Mouse (Mus musculus): ENCODE measurements around the gene Calr.

DNA sequence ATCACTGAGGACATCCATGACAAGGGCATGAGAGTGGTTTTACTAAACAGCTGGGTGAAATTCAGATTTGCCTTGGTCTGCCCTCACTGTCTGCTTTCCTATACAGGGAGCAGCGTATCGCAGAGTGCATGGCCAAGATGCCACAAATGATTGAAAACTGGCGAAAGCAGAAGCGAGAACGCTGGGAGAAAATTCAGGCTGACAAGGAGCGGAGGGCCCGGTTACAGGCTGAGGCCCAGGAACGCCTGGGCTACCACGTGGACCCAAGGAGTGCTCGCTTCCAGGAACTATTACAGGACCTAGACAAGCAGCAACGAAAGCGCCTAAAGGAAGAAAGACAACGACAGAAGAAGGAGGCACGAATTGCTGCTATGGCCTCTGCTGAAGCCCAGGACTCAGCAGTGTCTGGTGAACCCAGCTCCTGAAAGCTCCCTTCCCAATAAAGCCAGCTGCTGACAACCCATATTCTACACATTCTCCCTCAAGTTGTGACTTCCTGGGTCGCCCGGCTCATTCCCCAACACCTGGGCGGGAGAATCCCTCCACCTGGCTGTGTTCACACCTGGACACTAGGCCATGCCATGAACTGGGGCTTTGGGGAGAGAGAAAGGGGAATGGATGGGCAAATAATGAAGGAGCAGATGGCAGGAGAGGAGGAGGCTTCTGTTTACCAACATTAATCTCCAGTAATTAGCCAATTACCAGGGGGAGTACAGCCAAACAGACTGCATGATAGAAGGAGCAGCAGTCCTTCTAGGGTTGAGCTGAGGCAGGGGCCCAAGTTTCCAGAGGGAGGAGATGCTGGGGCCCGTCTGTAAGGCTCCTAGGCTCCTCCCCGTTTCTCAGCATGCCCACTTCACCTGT is 12.5 kb downstream of the Calr start:
- TF ChIP-seq USF1 (IDR thresholded peaks at IDR 0.05; ENCODE audit: low read depth) (no peak), POLR2A (IDR thresholded peaks at IDR 0.05; ENCODE audit: insufficient read length, low read depth) (no peak), TCF12 (IDR thresholded peaks at IDR 0.05; ENCODE audit: insufficient read depth, poor library complexity, severe bottlenecking) (no peak), MAX (IDR thresholded peaks at IDR 0.05; ENCODE audit: low read depth) (no peak), E2F4 (IDR thresholded peaks at IDR 0.05; ENCODE audit: insufficient read depth) (no peak), MYOD1 (IDR thresholded peaks at IDR 0.05; ENCODE audit: control insufficient read depth in 1 of 3, insufficient read length in 2 of 3, low read depth in 2 of 3) (no peak), REST (IDR thresholded peaks at IDR 0.05; ENCODE audit: insufficient read depth, insufficient read length) (no peak)
